Mouse (Mus musculus): ENCODE measurements around the gene Klc1. TPM values are rescaled to one million over a fixed set of nuclear protein-coding genes. Genes with fewer than 3 reads are reported as not detected.

Gene Klc1
- polyA plus RNA-seq, 1 experiment from 2014 or later = 95.5 TPM

- 89% methylated on average over 10 of the region's 10 CpGs for WGBS
- Histone ChIP-seq H3K4me1 (ENCODE audit: control insufficient read depth, insufficient read depth, low read length) (no peaks in the 10 kb centered on the region), H3K4me3 (ENCODE audit: low read depth, low read length) (no peak overlapping the region), H3K4me2 (ENCODE audit: low read depth, severe bottlenecking) (no peak overlapping the region), H3K9ac (ENCODE audit: low read length) (no peak overlapping the region), H3K27me3 (ENCODE audit: control insufficient read depth, insufficient read depth, low read length) (no peaks in the 10 kb centered on the region), H3K27ac (replicated peaks; ENCODE audit: low read depth, low read length) (no peak overlapping the region), H3K36me3 (ENCODE audit: control insufficient read depth, insufficient read depth, low read length) (peaks cover 18% of the 10 kb centered on the region), H3K9me3 (ENCODE audit: control insufficient read depth, low read length) (no peaks in the 10 kb centered on the region)
- ATAC-seq (ENCODE audit: insufficient number of reproducible peaks, low FRiP score, low TSS enrichment, low read depth) = no peak
- no peak for DNase-seq (ENCODE audit: low spot score)
These were observed 12.0 kb downstream of the Klc1 start for GRCm38 (mm10) chr12:111770651-111771050.

DNA sequence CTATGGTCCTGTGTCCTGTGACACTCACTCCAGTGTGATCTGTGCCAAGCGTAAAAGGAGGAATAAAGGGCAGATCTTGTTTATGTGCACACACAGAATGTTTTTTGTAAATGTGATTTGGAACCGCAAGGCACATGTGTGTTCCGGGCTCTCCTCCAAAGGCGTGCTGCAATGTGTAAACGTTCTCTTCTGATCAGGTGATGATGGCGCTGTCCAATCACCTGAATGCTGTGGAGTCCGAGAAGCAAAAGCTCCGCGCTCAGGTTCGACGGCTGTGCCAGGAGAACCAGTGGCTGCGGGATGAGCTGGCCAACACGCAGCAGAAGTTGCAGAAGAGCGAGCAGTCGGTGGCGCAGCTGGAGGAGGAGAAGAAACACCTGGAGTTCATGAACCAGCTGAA, 15.5 kb downstream of the Klc1 start:
- DNase-seq (ENCODE audit: low spot score) (no peak), ATAC-seq (ENCODE audit: insufficient number of reproducible peaks, low FRiP score, low TSS enrichment, low read depth) (no peak)
- Histone ChIP-seq H3K27me3 (ENCODE audit: control insufficient read depth, insufficient read depth, low read length) (no peaks in the 10 kb centered on the region), H3K4me2 (ENCODE audit: low read depth, severe bottlenecking) (no peak overlapping the region), H3K9ac (ENCODE audit: low read length) (no peak overlapping the region), H3K9me3 (ENCODE audit: control insufficient read depth, low read length) (no peaks in the 10 kb centered on the region), H3K4me3 (ENCODE audit: low read depth, low read length) (no peak overlapping the region), H3K36me3 (ENCODE audit: control insufficient read depth, insufficient read depth, low read length) (peaks cover 36% of the 10 kb centered on the region), H3K27ac (replicated peaks; ENCODE audit: low read depth, low read length) (no peak overlapping the region), H3K4me1 (ENCODE audit: control insufficient read depth, insufficient read depth, low read length) (no peaks in the 10 kb centered on the region)
- 90% methylated on average over 16 of the region's 16 CpGs for WGBS

DNA sequence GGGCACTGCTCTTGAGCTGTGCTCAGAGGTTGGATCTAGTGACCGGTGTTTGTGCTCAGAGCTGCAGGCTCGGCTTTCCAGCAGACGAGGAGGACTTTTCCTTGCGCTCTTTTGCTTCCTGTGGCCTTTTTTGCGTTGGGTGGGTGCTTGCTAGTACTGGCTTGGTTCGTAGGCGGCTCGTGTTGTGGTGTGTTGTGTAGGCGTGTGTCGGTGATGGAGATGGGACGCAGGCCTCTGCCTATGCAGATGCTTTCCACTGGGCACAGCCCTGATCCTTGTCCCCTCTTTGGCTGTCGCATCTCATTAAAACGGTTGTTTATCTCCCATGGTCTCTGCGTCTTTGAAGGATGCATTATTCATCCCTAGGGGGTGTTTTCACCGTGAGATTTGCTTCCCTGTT, 16.2 kb downstream of the Klc1 start:
- Histone ChIP-seq H3K4me1 (ENCODE audit: control insufficient read depth, insufficient read depth, low read length) (no peaks in the 10 kb centered on the region), H3K9ac (ENCODE audit: low read length) (no peak overlapping the region), H3K4me3 (ENCODE audit: low read depth, low read length) (no peak overlapping the region), H3K4me2 (ENCODE audit: low read depth, severe bottlenecking) (no peak overlapping the region), H3K27ac (replicated peaks; ENCODE audit: low read depth, low read length) (no peak overlapping the region), H3K9me3 (ENCODE audit: control insufficient read depth, low read length) (no peaks in the 10 kb centered on the region), H3K27me3 (ENCODE audit: control insufficient read depth, insufficient read depth, low read length) (no peaks in the 10 kb centered on the region), H3K36me3 (ENCODE audit: control insufficient read depth, insufficient read depth, low read length) (peaks cover 43% of the 10 kb centered on the region)
- no peak for DNase-seq (ENCODE audit: low spot score)
- WGBS = 82% methylated on average over 15 of the region's 15 CpGs
- ATAC-seq (ENCODE audit: insufficient number of reproducible peaks, low FRiP score, low TSS enrichment, low read depth) = no peak

DNA sequence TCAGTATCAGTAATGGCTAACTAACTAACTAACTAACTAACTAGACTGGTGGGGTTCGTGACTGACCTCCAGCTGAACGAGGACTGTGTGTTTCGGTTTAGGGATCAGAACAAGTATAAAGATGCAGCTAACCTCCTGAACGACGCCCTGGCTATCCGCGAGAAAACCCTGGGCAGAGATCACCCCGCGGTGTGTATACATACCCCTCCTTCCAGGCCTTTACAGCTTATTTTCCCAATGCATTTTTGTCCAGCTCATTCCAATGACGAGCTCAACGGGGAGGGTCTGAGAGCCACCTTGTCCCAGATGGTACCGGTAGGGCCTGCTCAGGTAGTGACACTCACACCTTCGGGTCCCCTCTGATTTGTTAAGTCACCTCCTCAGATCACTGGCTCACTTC, 19.3 kb downstream of the Klc1 start:
- no peak overlapping the region for H3K4me3 ChIP-seq (ENCODE audit: low read depth, low read length)
- 93% methylated on average over 13 of the region's 13 CpGs for WGBS
- no peaks in the 10 kb centered on the region for H3K4me1 ChIP-seq (ENCODE audit: control insufficient read depth, insufficient read depth, low read length)
- no peaks in the 10 kb centered on the region for H3K9me3 ChIP-seq (ENCODE audit: control insufficient read depth, low read length)
- H3K36me3 ChIP-seq (ENCODE audit: control insufficient read depth, insufficient read depth, low read length) = peaks cover 47% of the 10 kb centered on the region
- H3K4me2 ChIP-seq (ENCODE audit: low read depth, severe bottlenecking) = no peak overlapping the region
- no peak overlapping the region for H3K27ac ChIP-seq (replicated peaks; ENCODE audit: low read depth, low read length)
- H3K27me3 ChIP-seq (ENCODE audit: control insufficient read depth, insufficient read depth, low read length) = no peaks in the 10 kb centered on the region
- H3K9ac ChIP-seq (ENCODE audit: low read length) = no peak overlapping the region
- no peak for DNase-seq (ENCODE audit: low spot score)
- ATAC-seq (ENCODE audit: insufficient number of reproducible peaks, low FRiP score, low TSS enrichment, low read depth) = no peak

DNA sequence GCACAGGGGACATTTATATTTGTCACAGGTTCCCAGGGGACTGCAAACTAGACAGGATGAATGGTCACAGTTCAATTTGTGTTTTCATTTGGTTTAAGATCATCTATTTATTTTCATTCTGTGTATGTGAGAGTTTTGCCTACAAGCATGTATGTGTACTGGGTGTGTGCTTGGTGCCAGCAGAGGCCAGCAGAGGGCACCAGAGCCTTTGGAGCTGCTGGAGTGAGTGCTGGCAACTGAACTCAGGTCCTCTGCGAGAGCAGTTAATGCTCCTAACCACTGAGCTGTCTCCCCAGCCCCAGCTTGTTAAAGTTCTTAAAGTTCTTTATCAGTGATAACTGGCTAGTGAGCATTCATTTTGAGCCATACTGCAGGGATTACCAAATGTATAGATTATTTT, 20.9 kb downstream of the Klc1 start:
- Histone ChIP-seq H3K27me3 (ENCODE audit: control insufficient read depth, insufficient read depth, low read length) (no peaks in the 10 kb centered on the region), H3K4me2 (ENCODE audit: low read depth, severe bottlenecking) (no peak overlapping the region), H3K9me3 (ENCODE audit: control insufficient read depth, low read length) (no peaks in the 10 kb centered on the region), H3K4me3 (ENCODE audit: low read depth, low read length) (no peak overlapping the region), H3K9ac (ENCODE audit: low read length) (no peak overlapping the region), H3K36me3 (ENCODE audit: control insufficient read depth, insufficient read depth, low read length) (peaks cover 48% of the 10 kb centered on the region), H3K4me1 (ENCODE audit: control insufficient read depth, insufficient read depth, low read length) (no peaks in the 10 kb centered on the region), H3K27ac (replicated peaks; ENCODE audit: low read depth, low read length) (no peak overlapping the region)
- DNase-seq (ENCODE audit: low spot score) (no peak), ATAC-seq (ENCODE audit: insufficient number of reproducible peaks, low FRiP score, low TSS enrichment, low read depth) (no peak)
- 94% methylated on average over 1 of the region's 1 CpGs for WGBS

GRCm38 (mm10) chr12:111785174-111785573, 26.5 kb downstream of the Klc1 start:
- peaks cover 38% of the 10 kb centered on the region for H3K36me3 ChIP-seq (ENCODE audit: control insufficient read depth, insufficient read depth, low read length)
- no peak for DNase-seq (ENCODE audit: low spot score)
- no peak overlapping the region for H3K9ac ChIP-seq (ENCODE audit: low read length)
- no peak for ATAC-seq (ENCODE audit: insufficient number of reproducible peaks, low FRiP score, low TSS enrichment, low read depth)
- H3K9me3 ChIP-seq (ENCODE audit: control insufficient read depth, low read length) = no peaks in the 10 kb centered on the region
- H3K4me1 ChIP-seq (ENCODE audit: control insufficient read depth, insufficient read depth, low read length) = no peaks in the 10 kb centered on the region
- no peaks in the 10 kb centered on the region for H3K27me3 ChIP-seq (ENCODE audit: control insufficient read depth, insufficient read depth, low read length)
- 67% methylated on average over 15 of the region's 15 CpGs for WGBS
- no peak overlapping the region for H3K4me2 ChIP-seq (ENCODE audit: low read depth, severe bottlenecking)
- H3K4me3 ChIP-seq (ENCODE audit: low read depth, low read length) = no peak overlapping the region
- no peak overlapping the region for H3K27ac ChIP-seq (replicated peaks; ENCODE audit: low read depth, low read length)

GRCm38 (mm10) chr12:111787015-111787414, 28.4 kb downstream of the Klc1 start:
- no peak for ATAC-seq (ENCODE audit: insufficient number of reproducible peaks, low FRiP score, low TSS enrichment, low read depth)
- Histone ChIP-seq H3K9ac (ENCODE audit: low read length) (no peak overlapping the region), H3K36me3 (ENCODE audit: control insufficient read depth, insufficient read depth, low read length) (peaks cover 39% of the 10 kb centered on the region)

GRCm38 (mm10) chr12:111790090-111790489, 31.4 kb downstream of the Klc1 start:
- WGBS = 91% methylated on average over 5 of the region's 5 CpGs
- Histone ChIP-seq H3K4me1 (ENCODE audit: control insufficient read depth, insufficient read depth, low read length) (no peaks in the 10 kb centered on the region), H3K4me2 (ENCODE audit: low read depth, severe bottlenecking) (no peak overlapping the region), H3K27ac (replicated peaks; ENCODE audit: low read depth, low read length) (no peak overlapping the region), H3K27me3 (ENCODE audit: control insufficient read depth, insufficient read depth, low read length) (no peaks in the 10 kb centered on the region), H3K9ac (ENCODE audit: low read length) (no peak overlapping the region), H3K36me3 (ENCODE audit: control insufficient read depth, insufficient read depth, low read length) (peaks cover 34% of the 10 kb centered on the region), H3K4me3 (ENCODE audit: low read depth, low read length) (no peak overlapping the region), H3K9me3 (ENCODE audit: control insufficient read depth, low read length) (no peaks in the 10 kb centered on the region)
- no peak for DNase-seq (ENCODE audit: low spot score)
- no peak for ATAC-seq (ENCODE audit: insufficient number of reproducible peaks, low FRiP score, low TSS enrichment, low read depth)

More at GRCm38 (mm10) chr12:111787015-111787414, 28.4 kb downstream of the Klc1 start:
- no peaks in the 10 kb centered on the region for H3K9me3 ChIP-seq (ENCODE audit: control insufficient read depth, low read length)
- WGBS = 87% methylated on average over 6 of the region's 6 CpGs
- no peaks in the 10 kb centered on the region for H3K27me3 ChIP-seq (ENCODE audit: control insufficient read depth, insufficient read depth, low read length)
- DNase-seq (ENCODE audit: low spot score) = no peak
- H3K4me3 ChIP-seq (ENCODE audit: low read depth, low read length) = no peak overlapping the region
- no peak overlapping the region for H3K27ac ChIP-seq (replicated peaks; ENCODE audit: low read depth, low read length)
- no peak overlapping the region for H3K4me2 ChIP-seq (ENCODE audit: low read depth, severe bottlenecking)
- H3K4me1 ChIP-seq (ENCODE audit: control insufficient read depth, insufficient read depth, low read length) = no peaks in the 10 kb centered on the region

- 93% methylated on average over 7 of the region's 7 CpGs for WGBS
- H3K4me1 ChIP-seq (ENCODE audit: control insufficient read depth, insufficient read depth, low read length) = no peaks in the 10 kb centered on the region
These were observed 32.0 kb downstream of the Klc1 start for GRCm38 (mm10) chr12:111790631-111791030.

More at GRCm38 (mm10) chr12:111790631-111791030, 32.0 kb downstream of the Klc1 start:
- H3K27ac ChIP-seq (replicated peaks; ENCODE audit: low read depth, low read length) = no peak overlapping the region
- H3K27me3 ChIP-seq (ENCODE audit: control insufficient read depth, insufficient read depth, low read length) = no peaks in the 10 kb centered on the region
- no peak overlapping the region for H3K9ac ChIP-seq (ENCODE audit: low read length)
- DNase-seq (ENCODE audit: low spot score) = no peak
- no peak overlapping the region for H3K4me2 ChIP-seq (ENCODE audit: low read depth, severe bottlenecking)
- H3K9me3 ChIP-seq (ENCODE audit: control insufficient read depth, low read length) = no peaks in the 10 kb centered on the region
- H3K36me3 ChIP-seq (ENCODE audit: control insufficient read depth, insufficient read depth, low read length) = peaks cover 39% of the 10 kb centered on the region
- H3K4me3 ChIP-seq (ENCODE audit: low read depth, low read length) = no peak overlapping the region
- no peak for ATAC-seq (ENCODE audit: insufficient number of reproducible peaks, low FRiP score, low TSS enrichment, low read depth)

All from limb, embryonic 11.5 days (tissue).